Comparison of ENCODE assay signal across 8 mouse cellular contexts in the genomic region with DNA sequence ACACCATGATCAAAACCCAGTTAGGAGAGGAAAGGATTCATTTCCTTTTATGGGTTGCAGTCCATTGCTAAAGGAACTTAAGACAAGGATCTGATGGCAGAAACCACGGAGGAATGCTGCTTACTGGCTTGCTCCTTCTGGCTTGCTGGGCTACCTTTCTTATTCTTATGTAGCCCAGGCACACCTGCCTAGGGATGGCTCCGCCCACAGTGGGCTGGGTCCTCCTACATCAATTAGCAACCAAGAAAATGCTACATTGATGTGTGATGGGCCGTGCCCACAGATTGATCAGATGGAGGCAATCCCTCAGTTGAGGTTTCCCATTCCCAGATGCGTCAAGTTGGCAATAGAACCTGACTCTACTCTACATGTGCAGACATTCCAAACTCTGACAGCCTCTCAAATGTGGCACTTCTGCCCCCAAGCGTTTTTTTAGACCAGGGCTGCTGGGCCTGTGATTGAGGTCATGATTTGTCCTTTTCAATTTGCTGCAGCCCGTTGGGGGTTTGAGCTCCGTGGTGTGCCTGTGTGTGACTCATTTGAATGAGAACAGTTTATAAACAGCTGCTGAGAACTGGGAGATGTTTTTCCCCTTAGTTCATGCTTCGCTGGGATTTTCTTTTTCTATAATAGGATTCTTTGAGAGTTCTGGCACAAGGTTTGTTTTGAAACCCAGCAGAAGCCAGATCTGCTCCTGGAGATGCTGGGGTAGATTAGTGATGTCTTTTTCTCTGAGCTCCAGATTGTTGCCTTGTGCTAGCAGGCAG.
DNase-seq lines count a peak whose midpoint lies in the region; ATAC-seq and TF ChIP-seq lines count a peak whose summit lies in the region.

No protein-coding gene starts in this region.

- H3K4me2 ChIP-seq in midbrain, embryonic 11.5 days = no peak overlapping the region
- H3K4me2 ChIP-seq in forebrain, embryonic 14.5 days (ENCODE audit: low read length) = no peak overlapping the region
- no peak overlapping the region for H3K4me2 ChIP-seq in hindbrain, embryonic 15.5 days
- H3K4me2 ChIP-seq in lung, postnatal 0 days (replicated peaks; ENCODE audit: low read depth, low read length) = no peak overlapping the region

- WGBS in midbrain, embryonic 11.5 days = 54% methylated on average over 8 of the region's 8 CpGs
- WGBS in midbrain, embryonic 10.5 days = 60% methylated on average over 8 of the region's 8 CpGs
- WGBS in forebrain, embryonic 14.5 days = 46% methylated on average over 8 of the region's 8 CpGs
- 37% methylated on average over 8 of the region's 8 CpGs for WGBS in hindbrain, embryonic 15.5 days
- 55% methylated on average over 8 of the region's 8 CpGs for WGBS in lung, postnatal 0 days

- H3K9ac ChIP-seq in midbrain, embryonic 11.5 days (ENCODE audit: low read length) = no peak overlapping the region
- H3K9ac ChIP-seq in forebrain, embryonic 14.5 days (ENCODE audit: low read length) = no peak overlapping the region
- no peak overlapping the region for H3K9ac ChIP-seq in hindbrain, embryonic 15.5 days
- no peak overlapping the region for H3K9ac ChIP-seq in lung, postnatal 0 days (replicated peaks; ENCODE audit: low read depth)

- no peaks in the 10 kb centered on the region for H3K9me3 ChIP-seq in midbrain, embryonic 11.5 days (ENCODE audit: control insufficient read depth, low read length)
- no peaks in the 10 kb centered on the region for H3K9me3 ChIP-seq in midbrain, embryonic 10.5 days (replicated peaks)
- H3K9me3 ChIP-seq in forebrain, embryonic 14.5 days (replicated peaks; ENCODE audit: control insufficient read depth, low read length) = no peaks in the 10 kb centered on the region
- H3K9me3 ChIP-seq in hindbrain, embryonic 15.5 days = no peaks in the 10 kb centered on the region
- no peaks in the 10 kb centered on the region for H3K9me3 ChIP-seq in lung, postnatal 0 days (ENCODE audit: low read length)

- peak; percentile 84 for DNase-seq in midbrain, embryonic 11.5 days (ENCODE audit: low spot score, missing footprints)
- DNase-seq in midbrain, embryonic 10.5 days (ENCODE audit: low spot score) = no peak
- peak; percentile 55 for DNase-seq in forebrain, embryonic 14.5 days (ENCODE audit: low spot score)
- peak; percentile 80 for DNase-seq in lung, postnatal 0 days (ENCODE audit: low spot score)
- no peak for DNase-seq in urinary bladder, postnatal 25 days (ENCODE audit: low spot score)
- no peak for DNase-seq in thymus, postnatal 25 days
- no peak for DNase-seq in testis, postnatal 14 days (ENCODE audit: low spot score)

- no peaks in the 10 kb centered on the region for H3K27me3 ChIP-seq in midbrain, embryonic 11.5 days (ENCODE audit: control insufficient read depth, insufficient read depth, low read length)
- H3K27me3 ChIP-seq in midbrain, embryonic 10.5 days (ENCODE audit: low read depth, poor library complexity, severe bottlenecking) = no peaks in the 10 kb centered on the region
- no peaks in the 10 kb centered on the region for H3K27me3 ChIP-seq in forebrain, embryonic 14.5 days (replicated peaks; ENCODE audit: control insufficient read depth, insufficient read depth, low read length)
- no peaks in the 10 kb centered on the region for H3K27me3 ChIP-seq in hindbrain, embryonic 15.5 days
- no peaks in the 10 kb centered on the region for H3K27me3 ChIP-seq in lung, postnatal 0 days (replicated peaks; ENCODE audit: insufficient read depth, low read length)

- peak; percentile 17; the same call in 1 of the 2 replicates for TF ChIP-seq CTCF in lung, postnatal 0 days (IDR thresholded peaks at IDR 0.05)

- H3K36me3 ChIP-seq in midbrain, embryonic 11.5 days (ENCODE audit: control insufficient read depth, insufficient read depth, low read length) = no peaks in the 10 kb centered on the region
- no peaks in the 10 kb centered on the region for H3K36me3 ChIP-seq in midbrain, embryonic 10.5 days
- no peaks in the 10 kb centered on the region for H3K36me3 ChIP-seq in forebrain, embryonic 14.5 days (ENCODE audit: control insufficient read depth, insufficient read depth, low read length)
- H3K36me3 ChIP-seq in hindbrain, embryonic 15.5 days = no peaks in the 10 kb centered on the region
- no peaks in the 10 kb centered on the region for H3K36me3 ChIP-seq in lung, postnatal 0 days (ENCODE audit: insufficient read depth, low read length)

- ATAC-seq in midbrain, embryonic 11.5 days (ENCODE audit: low FRiP score) = no peak
- peak; percentile 23; the same call in 1 of the 2 replicates for ATAC-seq in forebrain, embryonic 14.5 days
- ATAC-seq in hindbrain, embryonic 15.5 days (ENCODE audit: low FRiP score, low read depth) = no peak
- ATAC-seq in lung, postnatal 0 days = peak; percentile 84

- H3K4me1 ChIP-seq in midbrain, embryonic 11.5 days (ENCODE audit: control insufficient read depth, insufficient read depth, low read length) = peaks cover 2% of the 10 kb centered on the region
- peaks cover 16% of the 10 kb centered on the region for H3K4me1 ChIP-seq in midbrain, embryonic 10.5 days
- H3K4me1 ChIP-seq in forebrain, embryonic 14.5 days (ENCODE audit: control insufficient read depth, insufficient read depth, low read length) = no peaks in the 10 kb centered on the region
- peaks cover 23% of the 10 kb centered on the region for H3K4me1 ChIP-seq in hindbrain, embryonic 15.5 days (replicated peaks)
- no peaks in the 10 kb centered on the region for H3K4me1 ChIP-seq in lung, postnatal 0 days (ENCODE audit: insufficient read depth, low read depth, low read length)

- no peak overlapping the region for H3K27ac ChIP-seq in midbrain, embryonic 11.5 days (ENCODE audit: low read depth, low read length)
- H3K27ac ChIP-seq in midbrain, embryonic 10.5 days (replicated peaks) = no peak overlapping the region
- H3K27ac ChIP-seq in forebrain, embryonic 14.5 days (ENCODE audit: low read depth, low read length) = no peak overlapping the region
- H3K27ac ChIP-seq in hindbrain, embryonic 15.5 days (replicated peaks) = peak overlapping the region; percentile 6; the same call in 1 of the 2 replicates
- no peak overlapping the region for H3K27ac ChIP-seq in lung, postnatal 0 days (ENCODE audit: low read length)

- H3K4me3 ChIP-seq in midbrain, embryonic 11.5 days (ENCODE audit: low read depth, low read length) = no peak overlapping the region
- H3K4me3 ChIP-seq in midbrain, embryonic 10.5 days = no peak overlapping the region
- H3K4me3 ChIP-seq in forebrain, embryonic 14.5 days (ENCODE audit: low read depth, low read length) = no peak overlapping the region
- no peak overlapping the region for H3K4me3 ChIP-seq in hindbrain, embryonic 15.5 days
- no peak overlapping the region for H3K4me3 ChIP-seq in lung, postnatal 0 days (ENCODE audit: low read depth, low read length)

- no peak for TF ChIP-seq EP300 in lung, postnatal 0 days (IDR thresholded peaks at IDR 0.05)

Comparison
In these comparisons a context has a peak if more than half of its experiments do, and no peak if none do; other contexts are left out.
1. DNase-seq: peak in midbrain, embryonic 11.5 days (single experiment), forebrain, embryonic 14.5 days (single experiment) and lung, postnatal 0 days (single experiment); none in midbrain, embryonic 10.5 days (single experiment), urinary bladder, postnatal 25 days (single experiment), thymus, postnatal 25 days (single experiment) and testis, postnatal 14 days (single experiment).
2. ATAC-seq: peak in forebrain, embryonic 14.5 days (single experiment) and lung, postnatal 0 days (single experiment); none in midbrain, embryonic 11.5 days (single experiment) and hindbrain, embryonic 15.5 days (single experiment).